Mouse (Mus musculus) forebrain, embryonic 14.5 days (tissue): Measurements from ENCODE around the gene Vmn1r223. TPM values are rescaled to one million over a fixed set of nuclear protein-coding genes. Genes with fewer than 3 reads are reported as not detected.
A peak's percentile ranks its signal among the peaks of the same experiment; 100 is the strongest.
"Not testable (repeated sequence)": the region's sequence is repeated elsewhere in the genome, so short reads cannot be mapped to it uniquely, and the experiment has no call there.

ENCODE experiments used
- ATAC-seq: fragments of 200-750 bp; cut with Nextera tagmentation; 2 replicates; pipeline ENCODE4 v1.8.0; 2017; ENCODE audit warnings: mild to moderate bottlenecking, moderate library complexity
- DNase-seq: peaks from one replicate; pipeline ENCODE4 v3.0.0-alpha.2; 2015; ENCODE audit warnings: low spot score
- H3K27ac ChIP-seq: fragments of 300-500 bp; sonication (generic); 2 replicates; pipeline ENCODE4 v1.5.1; 2014; ENCODE audit warnings: low read depth, mild to moderate bottlenecking, control low read depth, low read length, moderate library complexity
- H3K27me3 ChIP-seq: fragments of 300-500 bp; sonication (generic); replicated peaks from 2 replicates; pipeline ENCODE4 v1.6.1; 2014; ENCODE audit warnings: low read length, control low read depth, mixed read lengths; ENCODE audit not compliant: control insufficient read depth, insufficient read depth
- H3K36me3 ChIP-seq: fragments of 300-500 bp; sonication (generic); 2 replicates; pipeline ENCODE4 v1.6.1; 2014; ENCODE audit warnings: low read length, control low read depth; ENCODE audit not compliant: control insufficient read depth, insufficient read depth
- H3K4me1 ChIP-seq: fragments of 300-500 bp; sonication (generic); 2 replicates; pipeline ENCODE4 v1.6.1; 2014; ENCODE audit warnings: antibody characterized with exemption, low read length, control low read depth; ENCODE audit not compliant: control insufficient read depth, insufficient read depth
- H3K4me2 ChIP-seq: fragments of 300-500 bp; sonication (generic); 2 replicates; pipeline ENCODE4 v1.6.1; 2014; ENCODE audit warnings: mild to moderate bottlenecking, control low read depth, low read length
- H3K4me3 ChIP-seq: fragments of 300-500 bp; sonication (generic); 2 replicates; pipeline ENCODE4 v1.5.1; 2014; ENCODE audit warnings: low read depth, low read length, control low read depth
- H3K9ac ChIP-seq: fragments of 300-500 bp; sonication (generic); 2 replicates; pipeline ENCODE4 v1.6.1; 2014; ENCODE audit warnings: mild to moderate bottlenecking, low read length, control low read depth, moderate library complexity
- H3K9me3 ChIP-seq: fragments of 300-500 bp; sonication (generic); replicated peaks from 2 replicates; pipeline ENCODE4 v1.6.1; 2016; ENCODE audit warnings: low read length, control low read depth, mixed read lengths; ENCODE audit not compliant: control insufficient read depth
- WGBS: fragments of 180-500 bp; shearing (Covaris S2); extraction: QIAGEN DNeasy Blood & Tissue Kit; methylation state at CpG from one replicate; pipeline ENCODE4 v1.1.7; 2014; 5-methylcytosine and 5-hydroxymethylcytosine counted together
- polyA plus RNA-seq: library from polyadenylated mRNA; unstranded; fragments of >200 nt; fragmentation: Nextera tagmentation; extraction: Ambion mirVana; gene quantifications from 2 replicates; pipeline ENCODE4 v1.2.1, GENCODE M21; 2014

Gene Vmn1r223
- polyA plus RNA-seq = not detected in 2 replicates

GRCm38 (mm10) chr13:23246834-23247233 is at the start of gene Vmn1r223:
TSS of gene Vmn1r223 (plus strand) at chr13:23247134.
- ATAC-seq = not testable (repeated sequence)

GRCm38 (mm10) chr13:23203885-23204284 is 43.0 kb upstream of the Vmn1r223 start:
- not testable (repeated sequence) for H3K4me3 ChIP-seq, H3K27me3 ChIP-seq, H3K9me3 ChIP-seq, H3K27ac ChIP-seq, H3K9ac ChIP-seq, H3K4me2 ChIP-seq, H3K4me1 ChIP-seq, ATAC-seq, H3K36me3 ChIP-seq, DNase-seq
- WGBS = 80% methylated on average over 1 of the region's 1 CpGs

More at GRCm38 (mm10) chr13:23246834-23247233, at the start of gene Vmn1r223:
- H3K9me3 ChIP-seq, DNase-seq, H3K27ac ChIP-seq, H3K4me2 ChIP-seq, H3K36me3 ChIP-seq, H3K9ac ChIP-seq, H3K27me3 ChIP-seq, H3K4me3 ChIP-seq, H3K4me1 ChIP-seq: not testable (repeated sequence)
- WGBS = 90% methylated on average over 1 of the region's 1 CpGs

GRCm38 (mm10) chr13:23213827-23214226 is 33.1 kb upstream of the Vmn1r223 start, which contains the start of gene Vmn1r221:
TSS of gene Vmn1r221 (plus strand) at chr13:23214127.
- ATAC-seq = not testable (repeated sequence)

GRCm38 (mm10) chr13:23235847-23236246 is 11.1 kb upstream of the Vmn1r223 start, which contains the start of gene Vmn1r222:
TSS of gene Vmn1r222 (minus strand) at chr13:23235947.
- not testable (repeated sequence) for DNase-seq, H3K4me2 ChIP-seq, H3K4me1 ChIP-seq, H3K36me3 ChIP-seq, ATAC-seq, H3K27me3 ChIP-seq, H3K9ac ChIP-seq, H3K9me3 ChIP-seq, H3K4me3 ChIP-seq, H3K27ac ChIP-seq

More at GRCm38 (mm10) chr13:23213827-23214226, 33.1 kb upstream of the Vmn1r223 start, which contains the start of gene Vmn1r221:
- not testable (repeated sequence) for H3K9ac ChIP-seq, H3K4me3 ChIP-seq, H3K9me3 ChIP-seq, DNase-seq, H3K27me3 ChIP-seq, H3K4me2 ChIP-seq, H3K4me1 ChIP-seq, H3K27ac ChIP-seq, H3K36me3 ChIP-seq
- 97% methylated on average over 2 of the region's 2 CpGs for WGBS

GRCm38 (mm10) chr13:23258546-23259048 is 11.7 kb downstream of the Vmn1r223 start:
- Histone ChIP-seq H3K9ac (no peak overlapping the region), H3K9me3 (no peaks in the 10 kb centered on the region), H3K27me3 (no peaks in the 10 kb centered on the region), H3K36me3 (no peaks in the 10 kb centered on the region), H3K4me2 (no peak overlapping the region), H3K27ac (no peak overlapping the region), H3K4me3 (no peak overlapping the region), H3K4me1 (no peaks in the 10 kb centered on the region)
- 86% methylated on average over 2 of the region's 2 CpGs for WGBS
- ATAC-seq (no peak), DNase-seq (no peak)

GRCm38 (mm10) chr13:23268606-23269005 is 21.7 kb downstream of the Vmn1r223 start:
- H3K9me3 ChIP-seq, ATAC-seq, H3K27me3 ChIP-seq, DNase-seq, H3K27ac ChIP-seq, H3K36me3 ChIP-seq, H3K4me1 ChIP-seq, H3K4me2 ChIP-seq, H3K9ac ChIP-seq, H3K4me3 ChIP-seq: not testable (repeated sequence)
- WGBS = 98% methylated on average over 2 of the region's 3 CpGs

GRCm38 (mm10) chr13:23269127-23269526 is 22.2 kb downstream of the Vmn1r223 start:
- H3K4me3 ChIP-seq, H3K27me3 ChIP-seq, H3K4me2 ChIP-seq, H3K4me1 ChIP-seq, H3K36me3 ChIP-seq, H3K9ac ChIP-seq, H3K27ac ChIP-seq, H3K9me3 ChIP-seq: not testable (repeated sequence)
- WGBS = 33% methylated on average over 4 of the region's 4 CpGs
- DNase-seq (peak; percentile 32), ATAC-seq (peak; percentile 75)

GRCm38 (mm10) chr13:23269681-23270080 is 22.7 kb downstream of the Vmn1r223 start:
- H3K36me3 ChIP-seq = no peaks in the 10 kb centered on the region
- H3K27ac ChIP-seq = no peak overlapping the region
- peak overlapping the region; percentile 47 for H3K4me2 ChIP-seq
- H3K4me1 ChIP-seq = no peaks in the 10 kb centered on the region; the same call in 1 of the 2 replicates
- H3K9ac ChIP-seq = peak overlapping the region; percentile 38; the same call in 1 of the 2 replicates
- H3K9me3 ChIP-seq = no peaks in the 10 kb centered on the region
- no peak for DNase-seq
- H3K4me3 ChIP-seq = peak overlapping the region; percentile 29
- peak; percentile 44; the same call in 1 of the 2 replicates for ATAC-seq
- 22% methylated on average over 11 of the region's 11 CpGs for WGBS
- H3K27me3 ChIP-seq = no peaks in the 10 kb centered on the region

- Histone ChIP-seq H3K4me2 (peak overlapping the region; percentile 47), H3K27me3 (no peaks in the 10 kb centered on the region), H3K4me3 (peak overlapping the region; percentile 29), H3K9me3 (no peaks in the 10 kb centered on the region), H3K4me1 (no peaks in the 10 kb centered on the region; the same call in 1 of the 2 replicates), H3K9ac (peak overlapping the region; percentile 38), H3K36me3 (no peaks in the 10 kb centered on the region), H3K27ac (no peak overlapping the region)
- DNase-seq (peak; percentile 62), ATAC-seq (peak; percentile 90)
- 3% methylated on average over 34 of the region's 34 CpGs for WGBS
Measured at GRCm38 (mm10) chr13:23270321-23271101, 23.6 kb downstream of the Vmn1r223 start.
